Mouse (Mus musculus) liver, embryonic 14.5 days (tissue): ENCODE data around the gene Otop3. TPM values are rescaled to one million over a fixed set of nuclear protein-coding genes. Genes with fewer than 3 reads are reported as not detected.

Source experiments
- ATAC-seq: fragments of 200-750 bp; cut with Nextera tagmentation; 2 replicates; pipeline ENCODE4 v1.8.0; 2017; ENCODE audit warnings: moderate number of reproducible peaks, mild to moderate bottlenecking, moderate library complexity; ENCODE audit not compliant: insufficient read depth
- DNase-seq, 3 experiments: peaks; one replicate each; pipeline ENCODE4 v3.0.0-alpha.2; 2012 to 2013; ENCODE audit warnings: low read depth in 3 of 3, low spot score in 3 of 3
- H3K27ac ChIP-seq: fragments of 300-500 bp; sonication (generic); 2 replicates; pipeline ENCODE4 v1.5.1; 2014; ENCODE audit warnings: moderate library complexity, mild to moderate bottlenecking, control low read depth, inconsistent platforms
- H3K27me3 ChIP-seq: fragments of 300-500 bp; sonication (generic); 2 replicates; pipeline ENCODE4 v1.6.1; 2014; ENCODE audit warnings: mild to moderate bottlenecking, low read length, moderate library complexity; ENCODE audit not compliant: control insufficient read depth, insufficient read depth
- H3K36me3 ChIP-seq: fragments of 300-500 bp; sonication (generic); replicated peaks from 2 replicates; pipeline ENCODE4 v1.6.1; 2014; ENCODE audit warnings: low read depth; ENCODE audit not compliant: control insufficient read depth, insufficient read depth
- H3K4me1 ChIP-seq, 2 experiments: fragments of 200-500 bp in 1 of 2; fragments of 300-500 bp in 1 of 2; sonication (generic) in 1 of 2; replicated peaks; 2 replicates each; pipeline ENCODE4 v1.6.1; 2012 to 2014; ENCODE audit warnings: antibody characterized with exemption in 1 of 2, inconsistent platforms in 1 of 2, low read length in 1 of 2; ENCODE audit not compliant: control insufficient read depth in 2 of 2, insufficient read depth in 2 of 2
- H3K4me2 ChIP-seq: fragments of 300-500 bp; sonication (generic); 2 replicates; pipeline ENCODE4 v1.6.1; 2014; ENCODE audit warnings: low read depth, mild to moderate bottlenecking, control low read depth, moderate library complexity
- H3K4me3 ChIP-seq, 2 experiments: fragments of 200-500 bp in 1 of 2; fragments of 300-500 bp in 1 of 2; sonication (generic) in 1 of 2; 2 replicates each; pipeline ENCODE4 v1.5.1; 2012 to 2014; ENCODE audit warnings: low read depth in 2 of 2, low read length in 2 of 2, mild to moderate bottlenecking in 2 of 2, control low read depth in 1 of 2, inconsistent platforms in 1 of 2, moderate library complexity in 1 of 2; ENCODE audit not compliant: insufficient read depth in 1 of 2
- H3K9ac ChIP-seq: fragments of 300-500 bp; sonication (generic); replicated peaks from 2 replicates; pipeline ENCODE4 v1.6.1; 2014; ENCODE audit warnings: mild to moderate bottlenecking, control low read depth, moderate library complexity
- H3K9me3 ChIP-seq: fragments of 300-500 bp; sonication (generic); 2 replicates; pipeline ENCODE4 v1.6.1; 2016; ENCODE audit warnings: low read length, mixed read lengths; ENCODE audit not compliant: control insufficient read depth
- CTCF ChIP-seq: IDR thresholded peaks from 2 replicates; pipeline ENCODE4 v1.5.1; 2016; ENCODE audit warnings: antibody characterized with exemption, low read depth, control low read depth
- EP300 ChIP-seq: IDR thresholded peaks from 2 replicates; pipeline ENCODE4 v1.6.1; 2016; ENCODE audit warnings: antibody characterized with exemption, low read depth
- WGBS: fragments of 180-500 bp; shearing (Covaris S2); extraction: QIAGEN DNeasy Blood & Tissue Kit; methylation state at CpG from one replicate; pipeline ENCODE4 v1.1.7; 2014; ENCODE audit not compliant: insufficient replicate concordance; 5-methylcytosine and 5-hydroxymethylcytosine counted together
- polyA plus RNA-seq, 2 experiments: library from polyadenylated mRNA; depleted of rRNA in 1 of 2; stranded (reverse) in 1 of 2; unstranded in 1 of 2; fragments of >200 nt; fragmentation: Nextera tagmentation in 1 of 2; extraction: Ambion mirVana in 1 of 2; gene quantifications; 2 replicates each; pipeline versions ENCODE4 v1.2.1 to v1.2.3; 2012 to 2014

Otop3 gene
- polyA plus RNA-seq (2012; rRNA removed): not detected in 2 replicates
- not detected in 2 replicates for polyA plus RNA-seq (2014; fragmentation: Nextera tagmentation; extraction: Ambion mirVana)

GRCm38 (mm10) chr11:115334531-115334930, at the start of gene Otop3:
Gene Otop3, plus strand, starts transcription at chr11:115334731.
- ATAC-seq: no peak
- WGBS: 5% methylated on average over 29 of the region's 29 CpGs
- peak within 1 kb of the TSS; percentile 18; the same call in 1 of the 2 replicates for H3K4me2 ChIP-seq
- no peaks in the 10 kb centered on the region for H3K9me3 ChIP-seq
- DNase-seq: no peak
- peaks cover 31% of the 10 kb centered on the region for H3K27me3 ChIP-seq
- TF ChIP-seq EP300 (no peak), CTCF (no peak)
- no peak within 1 kb of the TSS for H3K27ac ChIP-seq
- no peak within 1 kb of the TSS for H3K4me3 ChIP-seq
- H3K9ac ChIP-seq: no peak within 1 kb of the TSS
- no peaks in the 10 kb centered on the region for H3K36me3 ChIP-seq
- no peaks in the 10 kb centered on the region for H3K4me1 ChIP-seq

DNA sequence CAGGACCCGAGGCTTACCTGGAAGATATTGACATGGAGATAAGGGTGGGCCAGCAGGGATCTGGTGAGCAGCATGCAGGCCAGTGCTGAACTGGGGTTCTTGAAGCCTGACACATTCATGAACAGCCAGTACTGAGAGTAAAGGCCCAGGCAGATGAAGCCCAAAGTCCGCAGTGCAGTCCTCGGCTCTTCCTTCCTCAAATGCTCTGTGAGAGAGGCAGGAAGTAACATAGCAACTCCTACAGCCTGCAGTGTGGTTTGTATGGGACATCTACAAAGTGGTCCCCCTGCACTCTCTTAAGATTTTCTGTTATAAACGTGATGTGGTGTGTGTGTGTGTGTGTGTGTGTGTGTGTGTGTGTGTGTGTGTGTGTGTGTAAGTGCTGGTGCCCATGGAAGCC, 49.2 kb upstream of the Otop3 start:
- ATAC-seq (no peak), DNase-seq (no peak)
- no peak overlapping the region for H3K4me3 ChIP-seq
- H3K27ac ChIP-seq: no peak overlapping the region
- H3K9ac ChIP-seq: no peak overlapping the region
- H3K36me3 ChIP-seq: no peaks in the 10 kb centered on the region
- 14% methylated on average over 4 of the region's 4 CpGs for WGBS
- TF ChIP-seq EP300 (no peak), CTCF (no peak)
- H3K27me3 ChIP-seq: no peaks in the 10 kb centered on the region
- no peaks in the 10 kb centered on the region for H3K9me3 ChIP-seq
- H3K4me2 ChIP-seq: no peak overlapping the region
- H3K4me1 ChIP-seq: 0 out of 4 replicates have a peak, but pooled peaks cover 0 to 2% of the 10 kb centered on the region in 2 experiments

- H3K4me2 ChIP-seq: no peak overlapping the region
- WGBS: 61% methylated on average over 19 of the region's 19 CpGs
- no peak overlapping the region for H3K4me3 ChIP-seq
- no peaks in the 10 kb centered on the region for H3K9me3 ChIP-seq
- H3K36me3 ChIP-seq: no peaks in the 10 kb centered on the region
- H3K9ac ChIP-seq: no peak overlapping the region
- TF ChIP-seq EP300 (no peak), CTCF (no peak)
- no peaks in the 10 kb centered on the region for H3K27me3 ChIP-seq
- ATAC-seq: no peak
- no peak overlapping the region for H3K27ac ChIP-seq
- peaks cover 0 to 5% of the 10 kb centered on the region in 2 experiments; a peak in 2 of 4 replicates for H3K4me1 ChIP-seq
- DNase-seq: no peak
Observed at GRCm38 (mm10) chr11:115286201-115286993, 48.1 kb upstream of the Otop3 start.

GRCm38 (mm10) chr11:115287386-115287785, 47.1 kb upstream of the Otop3 start:
- Histone ChIP-seq H3K9me3 (no peaks in the 10 kb centered on the region), H3K4me2 (no peak overlapping the region), H3K27me3 (no peaks in the 10 kb centered on the region), H3K36me3 (no peaks in the 10 kb centered on the region), H3K9ac (no peak overlapping the region), H3K27ac (no peak overlapping the region), H3K4me3 (no peak overlapping the region), H3K4me1 (peaks cover 0 to 7% of the 10 kb centered on the region in 2 experiments; a peak in 2 of 4 replicates)
- TF ChIP-seq EP300 (no peak), CTCF (no peak)
- 61% methylated on average over 5 of the region's 5 CpGs for WGBS
- DNase-seq (no peak), ATAC-seq (no peak)

DNA sequence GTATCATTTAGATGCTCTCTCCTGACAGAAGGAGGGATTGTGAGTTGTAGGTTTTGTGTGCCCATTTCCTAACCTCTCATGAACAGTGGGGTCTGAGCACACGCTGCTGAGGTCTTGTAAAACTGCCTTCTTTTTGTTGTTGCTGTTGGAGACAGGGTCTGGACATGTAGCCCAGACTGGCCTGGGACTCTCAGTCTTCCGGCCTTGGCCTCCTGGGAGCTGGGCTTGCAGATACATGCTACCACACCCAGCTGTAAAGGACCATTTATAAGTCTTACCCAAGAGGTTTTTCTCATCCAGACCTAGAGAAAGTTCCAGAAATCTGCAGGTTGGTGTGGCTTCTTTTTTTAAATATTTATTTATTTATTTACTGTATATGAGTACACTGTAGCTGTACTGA, 46.2 kb upstream of the Otop3 start:
- ATAC-seq: no peak

More for the DNA sequence above, 46.2 kb upstream of the Otop3 start:
- Histone ChIP-seq H3K27me3 (no peaks in the 10 kb centered on the region), H3K27ac (no peak overlapping the region), H3K9ac (no peak overlapping the region), H3K4me3 (no peak overlapping the region), H3K36me3 (no peaks in the 10 kb centered on the region), H3K4me2 (no peak overlapping the region), H3K9me3 (no peaks in the 10 kb centered on the region), H3K4me1 (peaks cover 0 to 7% of the 10 kb centered on the region in 2 experiments; a peak in 2 of 4 replicates)
- TF ChIP-seq EP300 (no peak), CTCF (no peak)
- WGBS: 61% methylated on average over 2 of the region's 2 CpGs
- no peak for DNase-seq
